Mouse (Mus musculus) thymus, adult 18-20 months (tissue): Measurements from ENCODE around the gene Rfc2.
"Not testable (repeated sequence)": the region's sequence is repeated elsewhere in the genome, so short reads cannot be mapped to it uniquely, and the experiment has no call there.

Source experiments
- DNase-seq, 2 experiments: peaks; one replicate each; pipeline ENCODE4 v3.0.0; 2022; ENCODE audit warnings: mixed read lengths in 2 of 2

Rfc2 gene

DNA sequence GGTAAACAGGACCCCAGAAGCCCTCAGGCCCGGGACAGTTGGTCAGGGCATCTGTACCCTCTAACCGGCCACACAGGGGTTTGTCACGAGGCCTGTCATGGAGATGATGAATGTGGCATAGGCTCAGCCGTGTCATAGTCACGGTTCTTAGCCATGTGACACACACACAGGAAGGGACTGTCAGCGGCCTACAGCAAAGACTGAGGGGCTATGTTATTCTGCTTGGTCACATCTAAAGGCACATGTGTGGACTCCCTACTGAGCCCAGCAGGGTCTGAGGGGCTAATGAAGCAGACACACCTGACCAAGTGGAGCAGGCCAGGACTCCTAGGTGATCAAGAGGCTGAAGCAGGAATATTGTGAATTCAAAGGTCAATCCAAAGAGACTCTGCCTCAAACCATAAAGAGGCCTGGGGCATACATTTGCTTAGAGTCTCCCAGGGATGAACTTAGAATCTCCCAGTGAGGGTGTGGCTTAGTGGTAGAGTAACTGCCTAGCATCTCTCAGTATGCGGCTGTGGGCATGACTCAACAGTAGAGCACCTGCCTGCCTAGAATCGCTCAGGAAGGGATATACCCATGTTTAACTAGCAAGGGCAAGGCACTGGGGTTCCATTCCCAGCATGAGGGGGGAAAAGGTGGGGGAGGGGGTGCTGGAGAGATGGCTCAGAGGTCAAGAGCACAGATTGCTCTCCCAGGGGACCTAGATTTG is 30.8 kb downstream of the Rfc2 start:
- no peak for DNase-seq

DNA sequence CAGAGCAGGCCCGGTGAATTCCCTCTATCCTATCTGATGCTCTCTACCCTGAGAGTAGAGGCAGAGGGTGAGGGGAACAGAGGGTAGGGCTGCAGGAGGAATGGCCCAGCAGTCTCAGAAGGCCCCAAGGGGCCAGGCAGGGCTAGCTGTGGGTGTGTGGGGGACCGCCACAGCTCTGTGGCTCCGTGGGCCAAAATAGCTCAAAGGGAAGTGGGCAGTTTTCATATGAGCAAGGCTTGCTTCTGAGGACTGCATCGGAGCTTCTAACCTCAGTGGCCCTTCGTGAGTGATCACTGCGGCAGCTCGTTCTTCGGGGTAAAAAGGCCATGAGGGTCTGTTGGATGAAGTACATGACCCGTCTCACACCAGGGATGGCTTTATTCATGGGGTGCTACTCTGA is 32.6 kb downstream of the Rfc2 start:
- DNase-seq, result no peak

- no peak for DNase-seq
Measured at GRCm38 (mm10) chr5:134614296-134614695, 33.1 kb downstream of the Rfc2 start.

DNA sequence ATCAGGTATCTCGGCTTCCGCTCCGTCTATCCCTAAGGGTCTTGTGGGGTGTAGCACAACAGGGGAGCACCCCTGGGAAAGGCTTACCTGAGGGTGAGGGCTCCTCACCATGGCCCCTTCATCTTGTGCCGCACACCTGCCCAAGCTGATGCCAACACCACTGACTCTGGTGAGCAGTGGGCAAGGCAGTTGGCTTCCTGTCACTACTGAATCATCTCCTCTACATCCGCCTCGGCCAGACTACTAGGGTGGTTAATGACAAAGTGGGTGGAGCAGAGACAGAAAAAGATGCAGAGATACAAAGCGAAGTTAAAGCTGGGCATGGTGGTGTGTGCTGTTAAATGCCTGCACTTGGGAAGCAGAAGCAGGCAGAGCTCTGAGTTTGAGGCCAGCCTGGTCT is 33.6 kb downstream of the Rfc2 start, which contains the start of gene Lat2:
Gene Lat2, minus strand, starts transcription at position 224 of the 400 bp plus-strand sequence.
- no peak for DNase-seq

DNA sequence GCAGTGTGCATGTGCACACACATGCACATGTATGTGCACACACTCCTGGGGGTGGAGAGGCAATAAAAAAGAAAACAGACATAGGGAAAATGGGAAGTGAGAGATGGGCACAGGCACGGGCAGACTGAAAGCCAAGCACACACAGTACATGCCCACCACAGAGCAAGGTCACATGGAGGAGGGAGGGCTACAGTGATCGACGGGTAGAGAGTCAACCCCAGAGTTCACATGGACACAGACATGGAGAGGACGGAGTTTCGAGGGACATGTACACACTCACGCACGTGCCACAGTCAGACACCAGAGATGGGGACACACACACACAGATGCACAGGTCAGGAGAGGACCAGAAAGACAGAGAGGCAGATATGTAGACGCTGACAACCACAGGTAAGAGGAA is 34.2 kb downstream of the Rfc2 start:
- DNase-seq, result no peak

GRCm38 (mm10) chr5:134615780-134616179 is 34.6 kb downstream of the Rfc2 start:
- no peak for DNase-seq

- DNase-seq, result peak; percentile 16 to 43
Measured at GRCm38 (mm10) chr5:134617071-134617470, 35.9 kb downstream of the Rfc2 start.

DNA sequence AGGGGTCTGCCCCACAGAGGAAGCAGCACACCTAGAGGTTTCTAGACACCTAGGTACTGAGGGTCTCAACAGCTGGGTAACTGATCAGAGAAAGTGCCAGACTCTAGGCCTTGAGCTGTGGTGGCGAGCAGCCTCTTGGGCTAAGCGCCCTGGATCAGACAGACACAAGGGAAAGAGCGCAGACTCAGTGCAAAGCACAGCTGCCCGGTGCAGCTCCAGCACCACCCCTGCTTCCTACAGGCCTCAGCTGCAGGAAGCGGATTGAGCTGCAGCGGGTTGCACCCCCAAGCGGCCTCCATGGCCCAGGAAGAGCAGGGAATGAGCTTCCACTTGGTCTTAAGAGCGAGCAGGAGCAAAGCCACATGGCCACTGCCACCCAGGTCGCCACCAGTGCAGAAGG is 39.3 kb downstream of the Rfc2 start:
- DNase-seq, result no peak

GRCm38 (mm10) chr5:134621099-134621640 is 40.0 kb downstream of the Rfc2 start:
- DNase-seq, result no peak

- DNase-seq, result no peak
Measured at GRCm38 (mm10) chr5:134622069-134622468, 40.9 kb downstream of the Rfc2 start.

DNA sequence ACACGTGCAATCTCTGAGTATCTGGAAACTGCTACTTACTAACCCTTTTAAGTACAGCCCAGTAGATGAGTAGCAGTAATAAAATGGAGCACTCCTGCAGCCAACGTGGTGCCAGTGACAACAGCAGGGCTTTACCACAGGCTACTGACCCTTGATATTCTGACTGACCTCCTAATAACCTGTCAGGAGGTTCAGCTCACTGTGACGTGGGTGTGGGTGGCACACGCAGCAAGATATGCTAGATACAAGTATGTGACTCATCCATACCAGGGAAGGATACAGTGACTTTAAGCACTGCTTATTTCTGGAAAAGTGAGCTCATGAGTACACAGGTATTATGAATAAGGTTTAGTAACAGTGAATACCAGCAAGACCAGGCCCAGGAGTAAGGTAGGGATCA is 48.3 kb downstream of the Rfc2 start:
- no peak for DNase-seq

DNA sequence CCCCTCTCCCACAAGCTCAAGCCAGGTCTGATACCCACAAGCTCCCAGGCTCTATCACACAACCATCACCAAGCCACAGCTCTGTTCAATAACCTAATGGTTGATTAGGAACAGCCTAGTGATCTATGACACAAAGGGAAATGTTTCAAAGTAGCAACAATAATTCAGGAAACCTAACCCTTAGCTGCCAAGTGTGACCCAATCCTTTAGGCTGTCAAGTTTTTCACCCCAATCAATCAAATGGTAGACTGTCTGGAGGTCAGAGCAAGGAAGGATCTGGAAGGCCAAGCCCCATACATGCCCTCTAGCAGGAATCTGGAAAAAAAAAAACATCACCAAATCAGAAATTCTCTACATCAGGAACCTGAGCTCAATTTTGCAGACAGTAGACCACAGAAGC is 49.7 kb downstream of the Rfc2 start:
- no peak for DNase-seq

DNA sequence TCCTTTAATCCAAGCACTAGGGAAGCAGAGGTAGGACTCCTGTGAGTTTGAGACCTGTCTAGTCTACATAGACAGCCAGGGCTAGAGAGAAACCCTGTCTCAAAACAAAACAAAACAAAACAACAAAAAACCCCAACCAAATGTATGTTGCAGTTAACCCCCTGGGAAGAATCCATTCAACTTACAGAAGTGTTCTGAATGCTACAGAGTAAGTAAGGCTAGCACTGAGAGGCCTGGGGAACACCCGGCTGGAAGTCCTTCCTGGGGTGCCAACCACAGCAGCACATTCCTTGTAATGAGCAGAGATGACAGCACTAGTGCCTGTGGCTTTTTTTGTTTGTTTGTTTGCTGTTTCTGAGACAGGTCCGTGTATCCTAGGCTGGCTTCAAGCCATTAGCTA is 51.7 kb downstream of the Rfc2 start:
- no peak for DNase-seq

DNA sequence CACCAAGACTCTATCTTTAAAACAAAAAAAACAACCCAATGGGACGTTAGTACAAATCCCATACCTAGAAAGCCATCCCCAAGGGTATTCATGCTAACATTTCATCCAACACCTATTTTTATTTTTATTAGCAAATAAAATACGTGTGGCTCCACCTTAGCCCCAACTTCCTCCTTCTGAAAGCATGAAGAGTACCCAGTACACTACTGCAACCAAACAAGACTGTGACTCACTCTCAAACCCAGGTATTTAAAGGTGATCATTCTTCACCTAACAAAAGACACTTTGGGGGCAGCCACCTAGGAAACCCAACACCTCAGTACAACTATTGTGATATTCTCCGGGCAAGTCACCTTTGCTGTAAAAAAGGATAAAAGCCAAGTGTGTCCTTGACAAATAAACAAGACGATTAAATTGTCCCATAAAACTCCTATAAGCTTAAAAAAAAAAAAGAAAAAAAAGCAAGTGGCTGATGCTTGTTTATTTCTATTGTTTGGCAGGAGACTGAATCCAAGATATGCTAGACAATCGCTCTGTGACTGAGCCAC is 56.7 kb downstream of the Rfc2 start:
- no peak for DNase-seq

DNA sequence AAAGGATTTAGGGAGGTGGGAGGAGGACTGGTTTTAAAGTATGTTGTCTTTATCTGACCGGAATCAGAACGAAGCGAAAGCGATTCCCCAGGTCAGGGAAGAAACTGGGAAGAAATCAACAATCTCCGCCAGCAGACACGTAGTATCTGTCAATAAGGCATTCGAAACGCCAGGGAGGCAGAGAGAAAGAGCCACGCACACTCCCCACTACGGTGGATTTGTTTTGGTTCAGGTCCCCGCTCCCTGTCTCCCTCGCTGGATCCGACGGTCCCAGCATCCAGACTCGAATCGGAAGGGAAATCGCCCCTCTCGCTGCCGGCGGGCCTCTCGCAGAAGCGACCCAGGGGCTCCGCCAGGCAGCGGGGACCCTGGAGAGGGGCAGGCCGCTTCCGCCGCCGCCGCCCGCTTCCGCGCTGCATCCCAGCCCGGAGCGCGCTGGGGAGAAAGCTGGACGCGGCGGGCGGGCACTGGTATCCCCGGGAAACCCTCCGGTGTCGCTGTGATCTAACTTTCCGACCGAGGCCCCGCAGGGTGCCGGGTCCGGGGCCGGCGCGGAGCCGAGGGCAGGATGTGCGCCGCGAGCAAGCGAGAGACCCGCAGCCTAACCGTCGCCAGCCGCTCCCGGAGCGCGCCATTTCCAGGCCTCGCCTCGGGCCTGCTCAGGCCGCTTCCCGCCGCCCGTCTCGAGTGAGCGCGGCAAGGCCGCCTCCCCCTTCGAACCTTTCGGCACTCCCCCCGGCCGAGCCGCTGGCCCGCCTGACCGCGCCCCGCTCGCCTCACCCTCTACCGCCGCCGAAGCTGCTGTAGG is 57.5 kb downstream of the Rfc2 start:
- DNase-seq, result no peak

DNA sequence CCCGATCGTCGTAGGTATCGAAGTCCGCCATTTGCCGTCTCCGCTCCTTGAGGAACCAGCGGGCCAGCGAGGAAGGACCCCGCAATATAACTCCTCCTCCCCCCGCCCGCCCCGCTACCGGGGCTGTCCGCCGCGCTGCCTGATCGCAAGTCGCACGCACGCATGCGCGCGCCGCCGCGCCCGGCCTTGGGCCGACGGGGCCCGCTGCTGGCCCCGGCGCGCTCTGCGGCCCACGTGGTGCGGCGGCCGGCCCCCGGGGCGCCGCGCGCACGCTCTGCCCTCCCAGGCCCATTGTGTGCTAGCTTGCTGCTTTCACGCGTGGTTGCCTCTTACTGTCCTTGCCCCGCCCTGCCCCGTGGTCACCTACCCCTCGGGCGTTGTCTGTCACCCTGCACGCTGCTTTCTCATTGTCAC is 58.1 kb downstream of the Rfc2 start, which contains the start of gene Eif4h:
Gene Eif4h, minus strand, starts transcription at position 222 of the 414 bp plus-strand sequence.
- DNase-seq, result peak; percentile 91

- no peak for DNase-seq
Measured at GRCm38 (mm10) chr5:134640371-134640770, 59.2 kb downstream of the Rfc2 start.

- DNase-seq, result no peak
Measured at GRCm38 (mm10) chr5:134644121-134644520, 63.0 kb downstream of the Rfc2 start.

DNA sequence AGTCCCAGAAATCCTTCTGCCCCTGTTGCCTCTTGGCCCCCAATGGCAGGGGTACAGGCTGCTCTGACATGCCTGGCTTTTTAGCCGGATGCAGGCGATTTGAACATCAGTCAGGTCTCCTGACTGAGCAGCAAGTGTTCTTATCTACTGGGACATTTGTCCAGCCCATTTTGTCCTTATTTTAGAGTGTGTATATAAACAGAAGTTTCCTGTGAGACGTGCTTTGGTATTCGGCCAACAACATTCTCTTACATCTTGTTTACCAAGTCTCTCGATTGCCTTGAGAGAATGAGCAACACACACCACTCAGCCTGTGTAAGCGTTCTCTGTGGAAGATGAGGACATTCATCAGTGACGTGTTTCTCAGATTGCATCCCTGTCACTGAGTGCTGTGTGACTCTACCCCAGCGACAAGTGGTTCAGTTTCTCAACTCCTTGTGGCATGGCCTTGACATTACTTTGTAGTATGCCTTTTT is 63.5 kb downstream of the Rfc2 start:
- DNase-seq, result no peak

DNA sequence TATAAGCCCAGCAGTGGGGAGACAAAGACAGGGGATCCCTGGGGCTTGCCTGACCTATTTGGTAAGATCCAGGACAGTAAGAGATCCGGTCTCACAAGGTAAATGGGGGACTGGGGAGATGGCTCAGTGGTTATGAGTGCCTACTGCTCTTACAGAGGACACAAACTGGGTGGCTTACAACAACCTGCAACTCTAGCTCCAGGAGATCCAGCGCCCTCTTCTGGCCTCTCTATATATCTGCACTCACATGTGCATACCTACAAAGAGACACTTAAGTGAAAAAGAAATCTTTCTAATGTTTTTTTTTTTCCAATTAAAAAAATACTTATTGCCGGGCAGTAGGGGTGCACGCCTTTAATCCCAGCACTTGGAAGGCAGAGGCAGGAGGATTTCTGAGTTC is 65.3 kb downstream of the Rfc2 start:
- no peak for DNase-seq

DNA sequence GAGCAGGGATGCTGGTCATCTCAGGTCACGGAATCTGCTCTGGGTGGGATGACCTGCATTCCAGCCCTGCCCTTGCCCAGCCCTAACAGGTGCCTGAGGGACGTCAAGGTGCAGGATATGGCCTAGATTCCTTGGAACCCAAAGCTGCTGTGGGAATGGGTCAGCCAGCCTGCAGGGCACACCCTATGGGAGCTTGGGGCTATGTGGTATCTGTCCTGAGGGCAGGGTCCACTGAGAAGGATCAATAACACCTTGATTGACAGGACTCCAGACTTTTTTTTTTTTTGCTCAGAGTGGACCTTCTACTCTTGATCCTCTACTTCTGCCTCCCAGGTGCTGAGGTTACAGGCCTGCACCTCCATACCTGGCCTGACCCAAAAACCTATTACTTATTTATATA is 66.2 kb downstream of the Rfc2 start:
- DNase-seq, result no peak

- DNase-seq, result not testable (repeated sequence)
Measured at GRCm38 (mm10) chr5:134648976-134649375, 67.8 kb downstream of the Rfc2 start.

DNA sequence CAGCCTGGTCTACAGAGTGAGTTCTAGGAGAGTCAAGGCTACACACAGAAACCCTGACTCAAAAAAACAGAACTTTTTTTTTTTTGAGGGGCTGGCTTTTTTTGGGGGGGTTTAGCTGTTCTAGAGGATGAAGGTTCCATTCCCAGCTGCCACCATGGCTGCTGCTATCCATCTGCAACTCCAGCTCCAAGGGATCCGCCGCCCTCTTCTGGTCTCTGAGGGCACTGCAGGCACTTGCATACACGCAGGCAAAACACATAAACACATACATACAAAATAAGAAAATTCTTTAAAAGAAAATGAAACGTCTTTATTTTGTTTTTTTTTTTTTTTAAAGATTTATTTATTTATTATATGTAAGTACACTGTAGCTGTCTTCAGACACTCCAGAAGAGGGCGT is 69.8 kb downstream of the Rfc2 start:
- DNase-seq, result peak; percentile 30 to 41
